Mouse (Mus musculus): Measurements from ENCODE around the gene Fxyd3.
A peak's percentile ranks its signal among the peaks of the same experiment; 100 is the strongest.

Gene Fxyd3

DNA sequence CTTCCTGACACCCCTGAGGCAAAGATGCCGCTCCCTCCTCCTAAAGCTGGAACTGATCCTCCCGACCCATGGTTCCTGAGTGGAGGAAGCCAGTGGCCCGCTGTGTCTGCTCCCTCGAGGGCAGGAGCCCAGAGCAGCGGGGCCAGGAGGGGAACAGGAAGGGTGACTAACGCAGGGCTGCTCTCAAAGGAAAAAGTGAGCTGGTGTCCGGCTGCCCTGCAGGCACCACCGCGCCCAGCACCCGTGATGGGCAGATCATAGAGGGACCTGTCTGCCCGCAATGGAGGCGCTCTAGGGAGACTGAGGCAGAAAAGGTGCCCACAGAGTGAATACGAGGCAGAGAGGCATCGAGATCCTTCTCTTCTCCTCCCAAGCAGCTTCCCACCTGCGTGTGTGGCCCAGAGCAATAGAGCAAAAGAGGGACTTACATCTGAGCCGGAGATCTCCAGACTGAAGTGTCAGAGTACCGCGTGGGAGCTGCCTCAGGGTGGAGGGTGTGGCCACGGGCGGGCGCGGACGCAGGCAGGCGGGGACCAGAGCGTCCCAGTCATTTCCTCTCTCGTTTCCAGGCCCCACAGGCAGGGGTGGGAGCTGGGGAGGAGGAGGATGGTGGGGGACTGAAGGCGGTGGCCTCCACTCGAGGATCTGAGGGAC is 34.7 kb downstream of the Fxyd3 start:
- peak; percentile 99 for DNase-seq

GRCm38 (mm10) chr7:31041023-31041407 is 35.5 kb downstream of the Fxyd3 start:
- peak; percentile 92 for DNase-seq

GRCm38 (mm10) chr7:31040281-31041022 is 36.1 kb downstream of the Fxyd3 start:
- DNase-seq: no peak

DNA sequence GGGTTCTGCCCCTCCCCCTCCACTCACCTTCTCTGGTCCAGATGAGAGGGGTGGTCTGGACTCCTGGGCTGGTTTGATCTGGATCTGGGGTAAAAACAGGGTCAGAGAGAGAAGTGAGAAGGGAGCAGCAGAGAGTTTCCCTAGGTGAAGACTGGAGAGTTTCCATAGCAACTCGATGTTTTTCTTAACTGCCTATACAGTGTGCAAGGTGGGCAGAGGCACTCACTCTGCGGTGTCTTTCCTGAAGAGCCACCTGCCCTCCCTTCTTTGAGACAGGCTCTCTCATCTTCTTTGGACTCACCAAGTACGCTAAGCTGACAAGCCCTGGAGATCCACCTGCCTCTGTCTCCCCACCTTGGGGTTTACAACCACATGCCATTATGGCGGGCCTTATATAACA is 37.5 kb downstream of the Fxyd3 start:
- DNase-seq: no peak

DNA sequence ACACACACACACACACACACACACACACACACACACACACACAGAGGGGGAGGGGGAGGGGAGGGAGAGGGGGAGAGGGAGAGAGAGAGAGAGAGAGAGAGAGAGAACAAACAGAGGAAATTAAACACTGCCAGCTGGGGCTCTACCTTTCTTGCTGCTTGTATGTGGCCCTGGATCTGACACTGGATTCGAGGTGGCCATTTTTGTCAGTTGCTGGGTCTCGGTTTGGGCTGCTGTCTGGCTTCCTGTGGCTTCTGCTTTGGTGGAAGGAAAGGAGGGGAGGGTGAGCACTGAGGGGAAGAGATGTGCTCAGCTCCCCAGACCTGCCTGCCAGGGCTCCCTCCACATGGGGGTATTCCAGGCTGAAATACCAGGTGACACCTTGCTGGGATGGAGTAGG is 38.8 kb downstream of the Fxyd3 start:
- DNase-seq: no peak

GRCm38 (mm10) chr7:31036917-31037316 is 39.6 kb downstream of the Fxyd3 start:
- DNase-seq: no peak

DNA sequence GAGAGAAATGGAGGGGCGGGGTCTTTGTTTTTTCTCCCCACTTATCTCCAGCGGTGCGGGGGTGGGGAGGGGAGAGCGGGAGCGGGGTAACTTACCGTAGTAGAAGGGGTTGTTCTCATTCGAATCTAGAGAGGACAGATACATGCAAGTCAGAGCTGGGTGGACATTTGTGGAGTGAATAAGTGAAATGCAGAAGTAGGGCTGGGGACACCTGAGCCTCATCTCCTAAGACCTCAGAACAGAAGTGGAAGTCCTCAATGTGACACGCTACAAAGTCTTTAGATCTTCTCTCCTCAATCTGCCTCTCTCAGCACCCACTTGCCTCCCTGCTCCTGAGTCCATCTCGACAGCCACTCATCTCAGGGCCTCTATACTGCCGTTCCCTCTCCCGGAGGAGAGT is 41.2 kb downstream of the Fxyd3 start:
- no peak for DNase-seq

GRCm38 (mm10) chr7:31034789-31035188 is 41.7 kb downstream of the Fxyd3 start:
- DNase-seq: peak; percentile 90

DNA sequence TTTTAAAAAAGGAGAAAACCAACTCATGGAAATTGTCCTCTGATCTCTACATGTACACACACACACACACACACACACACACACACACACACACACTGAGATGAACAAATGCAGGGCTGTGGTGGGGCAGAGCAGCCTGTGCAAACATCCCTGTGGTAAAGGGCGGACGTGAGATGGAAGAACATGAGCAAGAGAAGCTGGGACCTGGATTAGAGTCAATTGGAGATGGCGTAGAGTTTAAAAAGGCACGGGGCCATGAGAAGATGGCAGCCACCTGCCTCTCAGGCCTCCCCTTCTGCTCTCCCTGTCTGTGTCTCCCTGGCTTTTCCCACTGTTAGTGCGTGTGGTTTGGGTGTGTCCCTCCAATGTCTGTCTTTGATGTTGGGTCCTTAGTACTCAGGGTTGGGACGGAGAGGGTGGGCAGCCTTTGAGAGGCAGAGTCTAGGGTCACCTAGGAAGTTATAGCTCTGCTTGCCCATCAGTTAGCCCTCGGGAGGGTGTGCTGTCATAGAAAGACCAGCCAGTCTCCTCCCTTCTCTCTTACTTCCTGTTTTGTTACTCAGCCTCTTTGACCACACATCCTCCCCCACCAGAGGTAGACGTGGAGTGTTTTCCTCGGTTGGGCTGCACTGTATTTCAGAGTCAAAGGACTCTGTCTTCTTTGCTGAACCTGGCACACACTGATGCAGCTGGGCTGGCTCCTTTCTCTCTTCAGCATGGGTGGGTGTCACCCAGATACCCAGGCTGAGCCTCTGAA is 42.9 kb downstream of the Fxyd3 start:
- peak; percentile 95 for DNase-seq

DNA sequence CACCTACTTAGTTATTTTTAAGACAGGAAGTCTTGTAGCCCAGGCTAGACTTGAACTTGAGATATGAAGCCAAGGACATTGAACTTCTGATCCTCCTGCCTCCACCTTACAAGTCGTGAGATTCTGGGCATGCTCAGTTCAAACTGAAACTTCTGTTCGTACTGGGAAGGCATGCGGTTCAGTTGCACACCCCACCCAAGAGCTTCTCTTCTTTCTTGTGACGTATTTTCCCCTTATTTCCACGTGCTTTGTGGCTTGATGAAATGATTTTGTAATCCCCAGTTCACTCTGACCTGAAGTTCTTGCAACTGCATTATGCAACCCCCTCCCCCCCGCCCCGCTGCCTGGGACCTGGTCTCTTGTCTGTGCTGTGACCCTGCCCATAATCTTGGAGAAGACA is 44.8 kb downstream of the Fxyd3 start:
- no peak for DNase-seq

GRCm38 (mm10) chr7:31030717-31031116 is 45.8 kb downstream of the Fxyd3 start:
- no peak for DNase-seq

DNA sequence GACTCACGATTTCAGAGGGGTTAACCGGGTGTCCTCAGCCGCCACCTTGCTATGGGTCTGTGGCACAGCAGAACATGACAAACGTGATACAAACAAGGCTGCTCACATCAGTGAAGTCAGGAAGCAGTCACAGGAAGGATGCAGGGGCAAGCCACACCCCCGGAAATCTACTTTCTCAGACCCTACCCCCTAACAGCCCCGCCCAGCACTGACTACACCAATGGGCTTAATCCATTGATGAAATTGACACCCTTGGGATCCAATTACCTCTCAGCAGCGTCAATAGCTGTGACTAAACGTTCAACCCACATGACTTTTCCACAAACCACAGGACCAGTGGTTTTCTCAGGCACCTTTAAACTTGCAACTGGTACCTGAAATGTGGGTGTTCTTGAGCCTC is 47.9 kb downstream of the Fxyd3 start:
- DNase-seq: no peak
